Mouse (Mus musculus) right cerebral cortex, postnatal 36 days (tissue): Measurements from ENCODE around the gene Gm13083.
"Not testable (repeated sequence)": the region's sequence is repeated elsewhere in the genome, so short reads cannot be mapped to it uniquely, and the experiment has no call there.

Experiments
- DNase-seq, 2 experiments: peaks; one replicate each; pipeline ENCODE4 v3.0.0; 2022; ENCODE audit warnings: low spot score in 2 of 2, mixed read lengths in 1 of 2

Gm13083 gene

GRCm38 (mm10) chr4:143614703-143615102 lies at the start of gene Gm13083:
TSS of gene Gm13083 (plus strand) at chr4:143615003.
- DNase-seq: not testable (repeated sequence)

- DNase-seq: not testable (repeated sequence)
Observed at GRCm38 (mm10) chr4:143611927-143612326, 2.9 kb upstream of the Gm13083 start.

GRCm38 (mm10) chr4:143618101-143618500 lies 3.3 kb downstream of the Gm13083 start:
- DNase-seq: not testable (repeated sequence)

- not testable (repeated sequence) for DNase-seq
Observed at GRCm38 (mm10) chr4:143657146-143657545, 42.3 kb downstream of the Gm13083 start, which contains the start of gene Gm13088. TSS of gene Gm13088 (minus strand) at chr4:143657246.
